Mouse (Mus musculus) liver, postnatal 0 days (tissue): Measurements from ENCODE around the gene Dab1.

Experiments
- CTCF ChIP-seq: sonication (generic); IDR thresholded peaks from 2 replicates; pipeline ENCODE4 v1.5.1; 2016; ENCODE audit warnings: antibody characterized with exemption, low read depth
- EP300 ChIP-seq: IDR thresholded peaks from 2 replicates; pipeline ENCODE4 v1.6.1; 2016; ENCODE audit warnings: antibody characterized with exemption, low read depth, mild to moderate bottlenecking

GRCm38 (mm10) chr4:104587826-104588225 lies 968.7 kb downstream of the Dab1 start:
- TF ChIP-seq CTCF = no peak
- no peak for TF ChIP-seq EP300
